Comparison of ENCODE assay signal across 16 mouse cellular contexts in genomic region chr17:50157190-50158150, GRCm38 (mm10). TPM values are rescaled to one million over a fixed set of nuclear protein-coding genes. Genes with fewer than 3 reads are reported as not detected.
DNase-seq lines count a peak whose midpoint lies in the region; ATAC-seq and TF ChIP-seq lines count a peak whose summit lies in the region.
"Had no signal": no experiment of that assay in that cellular context is flagged by ENCODE, and none has a peak within 500 bp of the region (broad histone marks: within the 10 kb centered on the region; RNA-seq: fewer than 3 reads in every experiment).

No protein-coding gene starts in this region.

- H3K4me1 ChIP-seq in lung, postnatal 0 days (ENCODE audit: insufficient read depth, low read depth, low read length): no peaks in the 10 kb centered on the region
- peaks cover 10% of the 10 kb centered on the region for H3K4me1 ChIP-seq in bone marrow, adult 2 months (ENCODE audit: control insufficient read depth, insufficient read depth, low read length)
- peaks cover 6% of the 10 kb centered on the region; the same call in 1 of the 2 replicates for H3K4me1 ChIP-seq in liver, postnatal 0 days (ENCODE audit: insufficient read depth)
- H3K4me1 ChIP-seq in spleen, adult 2 months (ENCODE audit: control insufficient read depth, insufficient read depth, insufficient read length): peaks cover 34% of the 10 kb centered on the region; the same call in 1 of the 2 replicates
- H3K4me1 ChIP-seq in kidney, embryonic 16.5 days (ENCODE audit: insufficient read depth, low read length): no peaks in the 10 kb centered on the region
- no peaks in the 10 kb centered on the region for H3K4me1 ChIP-seq in forebrain, embryonic 14.5 days (ENCODE audit: control insufficient read depth, insufficient read depth, low read length)

- TF ChIP-seq CTCF in lung, postnatal 0 days (IDR thresholded peaks at IDR 0.05): no peak
- no peak for TF ChIP-seq CTCF in bone marrow, adult 2 months (IDR thresholded peaks at IDR 0.05; ENCODE audit: control insufficient read depth, insufficient read depth, low read length)
- TF ChIP-seq CTCF in liver, postnatal 0 days (IDR thresholded peaks at IDR 0.05; ENCODE audit: low read depth): no peak
- TF ChIP-seq CTCF in spleen, adult 2 months (IDR thresholded peaks at IDR 0.05; ENCODE audit: extremely low read depth, insufficient read depth, insufficient read length, insufficient replicate concordance): no peak

- no peak for TF ChIP-seq EP300 in lung, postnatal 0 days (IDR thresholded peaks at IDR 0.05)
- no peak for TF ChIP-seq EP300 in liver, postnatal 0 days (IDR thresholded peaks at IDR 0.05; ENCODE audit: low read depth)

- no peak for TF ChIP-seq POLR2A in bone marrow, adult 2 months (IDR thresholded peaks at IDR 0.05; ENCODE audit: borderline replicate concordance, control insufficient read depth, low read depth, low read length)
- TF ChIP-seq POLR2A in spleen, adult 2 months (IDR thresholded peaks at IDR 0.05; ENCODE audit: low read depth, low read length): no peak

- H3K9me3 ChIP-seq in lung, postnatal 0 days (ENCODE audit: low read length): no peaks in the 10 kb centered on the region
- H3K9me3 ChIP-seq in liver, postnatal 0 days (ENCODE audit: low read length): no peaks in the 10 kb centered on the region
- no peaks in the 10 kb centered on the region for H3K9me3 ChIP-seq in kidney, embryonic 16.5 days (ENCODE audit: low read length)
- H3K9me3 ChIP-seq in forebrain, embryonic 14.5 days (replicated peaks; ENCODE audit: control insufficient read depth, low read length): no peaks in the 10 kb centered on the region

- peak; percentile 12 for DNase-seq in lung, postnatal 0 days (ENCODE audit: low spot score)
- no peak for DNase-seq in lung, postnatal 14 days
- DNase-seq in liver, postnatal 0 days: no peak
- DNase-seq in spleen, adult 2 months (ENCODE audit: low read depth in 1 of 2, low spot score in 2 of 2): peak; percentile 32 to 71
- no peak for DNase-seq in cerebellum, adult 9-10 months
- no peak for DNase-seq in forebrain, embryonic 14.5 days (ENCODE audit: low spot score)
- DNase-seq: cerebellum, adult 9-11 months; heart, postnatal 10 days had no signal

- 83% methylated on average over 15 of the region's 15 CpGs for WGBS in lung, postnatal 0 days
- 73% methylated on average over 15 of the region's 15 CpGs for WGBS in bone marrow, adult 2 months
- 81% methylated on average over 15 of the region's 15 CpGs for WGBS in liver, postnatal 0 days (ENCODE audit: insufficient replicate concordance)
- 50% methylated on average over 15 of the region's 15 CpGs for WGBS in spleen, adult 2 months
- WGBS in kidney, embryonic 16.5 days: 85% methylated on average over 15 of the region's 15 CpGs
- 90% methylated on average over 15 of the region's 15 CpGs for WGBS in forebrain, embryonic 14.5 days

- H3K9ac ChIP-seq in lung, postnatal 0 days (replicated peaks; ENCODE audit: low read depth): no peak overlapping the region
- no peak overlapping the region for H3K9ac ChIP-seq in liver, postnatal 0 days (replicated peaks)
- no peak overlapping the region for H3K9ac ChIP-seq in kidney, embryonic 16.5 days (replicated peaks; ENCODE audit: low read length)
- no peak overlapping the region for H3K9ac ChIP-seq in forebrain, embryonic 14.5 days (ENCODE audit: low read length)
- H3K9ac ChIP-seq: limb, embryonic 13.5 days had no signal

- H3K4me3 ChIP-seq in lung, postnatal 0 days (ENCODE audit: low read depth, low read length): no peak overlapping the region
- H3K4me3 ChIP-seq in bone marrow, adult 2 months (replicated peaks; ENCODE audit: control insufficient read depth, low read depth, low read length): no peak overlapping the region
- no peak overlapping the region for H3K4me3 ChIP-seq in liver, postnatal 0 days (ENCODE audit: low read depth, low read length)
- no peak overlapping the region; the same call in 1 of the 2 replicates for H3K4me3 ChIP-seq in spleen, adult 2 months (ENCODE audit: extremely low read depth, insufficient read depth, insufficient read length)
- no peak overlapping the region for H3K4me3 ChIP-seq in kidney, embryonic 16.5 days (ENCODE audit: low read length)
- no peak overlapping the region for H3K4me3 ChIP-seq in forebrain, embryonic 14.5 days (ENCODE audit: low read depth, low read length)
- H3K4me3 ChIP-seq: layer of hippocampus, adult 2 months; left cerebral cortex, adult 2 months; limb, embryonic 13.5 days had no signal

- no peaks in the 10 kb centered on the region for H3K36me3 ChIP-seq in lung, postnatal 0 days (ENCODE audit: insufficient read depth, low read length)
- H3K36me3 ChIP-seq in liver, postnatal 0 days (replicated peaks; ENCODE audit: insufficient read depth, low read length): no peaks in the 10 kb centered on the region
- H3K36me3 ChIP-seq in spleen, adult 2 months (ENCODE audit: control insufficient read depth, insufficient read depth, low read length): peaks cover 1% of the 10 kb centered on the region; the same call in 1 of the 2 replicates
- no peaks in the 10 kb centered on the region for H3K36me3 ChIP-seq in kidney, embryonic 16.5 days (ENCODE audit: insufficient read depth, low read length)
- no peaks in the 10 kb centered on the region for H3K36me3 ChIP-seq in forebrain, embryonic 14.5 days (ENCODE audit: control insufficient read depth, insufficient read depth, low read length)
- H3K36me3 ChIP-seq: limb, embryonic 13.5 days had no signal

- no peaks in the 10 kb centered on the region for H3K27me3 ChIP-seq in lung, postnatal 0 days (replicated peaks; ENCODE audit: insufficient read depth, low read length)
- H3K27me3 ChIP-seq in liver, postnatal 0 days (ENCODE audit: insufficient read depth, low read length): no peaks in the 10 kb centered on the region
- H3K27me3 ChIP-seq in spleen, adult 2 months (ENCODE audit: control insufficient read depth, insufficient read depth, low read length): no peaks in the 10 kb centered on the region
- H3K27me3 ChIP-seq in kidney, embryonic 16.5 days (ENCODE audit: insufficient read depth, low read length): no peaks in the 10 kb centered on the region
- H3K27me3 ChIP-seq in forebrain, embryonic 14.5 days (replicated peaks; ENCODE audit: control insufficient read depth, insufficient read depth, low read length): no peaks in the 10 kb centered on the region
- H3K27me3 ChIP-seq: limb, embryonic 13.5 days; megakaryocyte, embryonic 14.5 days had no signal

- no peak for ATAC-seq in lung, postnatal 0 days
- ATAC-seq in liver, postnatal 0 days: no peak
- no peak for ATAC-seq in kidney, embryonic 16.5 days (ENCODE audit: low FRiP score, low TSS enrichment)
- ATAC-seq in forebrain, embryonic 14.5 days: no peak
- ATAC-seq: hindbrain, postnatal 0 days had no signal

- no peak overlapping the region for H3K4me2 ChIP-seq in lung, postnatal 0 days (replicated peaks; ENCODE audit: low read depth, low read length)
- H3K4me2 ChIP-seq in liver, postnatal 0 days (ENCODE audit: low read depth, low read length): no peak overlapping the region
- H3K4me2 ChIP-seq in kidney, embryonic 16.5 days (replicated peaks; ENCODE audit: low read depth, low read length): no peak overlapping the region
- no peak overlapping the region for H3K4me2 ChIP-seq in forebrain, embryonic 14.5 days (ENCODE audit: low read length)
- H3K4me2 ChIP-seq: limb, embryonic 13.5 days had no signal

- H3K27ac ChIP-seq in lung, postnatal 0 days (ENCODE audit: low read length): no peak overlapping the region
- peak overlapping the region; percentile 15; the same call in 1 of the 2 replicates for H3K27ac ChIP-seq in bone marrow, adult 2 months (ENCODE audit: control insufficient read depth, insufficient read depth, low read depth, low read length, poor library complexity)
- H3K27ac ChIP-seq in liver, postnatal 0 days (ENCODE audit: low read depth): peak overlapping the region; percentile 62; the same call in 1 of the 2 replicates
- peak overlapping the region; percentile 90 for H3K27ac ChIP-seq in spleen, adult 2 months (ENCODE audit: insufficient read depth, low read length)
- no peak overlapping the region for H3K27ac ChIP-seq in kidney, embryonic 16.5 days (ENCODE audit: low read length)
- H3K27ac ChIP-seq in forebrain, embryonic 14.5 days (ENCODE audit: low read depth, low read length): no peak overlapping the region
- H3K27ac ChIP-seq: hindbrain, postnatal 0 days; layer of hippocampus, adult 2 months; left cerebral cortex, adult 2 months; limb, embryonic 13.5 days; stomach, postnatal 0 days had no signal

RNA-seq across cellular contexts. Expression of gene Rftn1, which starts 33.0 kb away (rescaled TPM):
- polyA plus RNA-seq in lung, postnatal 0 days (2015; fragmentation: Nextera tagmentation; extraction: Ambion mirVana): 16.9 and 18.2 TPM in 2 replicates
- 10.1 and 18.0 TPM in 2 replicates for polyA plus RNA-seq in bone marrow, adult 2 months (2011; ENCODE audit: insufficient read depth, insufficient read length, low replicate concordance, missing spikeins)
- 5.0 and 6.0 TPM in 2 replicates for polyA plus RNA-seq in liver, postnatal 0 days (2015; fragmentation: Nextera tagmentation; extraction: Ambion mirVana)
- polyA plus RNA-seq in spleen, adult 2 months (2012; rRNA removed): 67.4 and 101 TPM in 2 replicates
- 12.5 and 13.9 TPM in 2 replicates for polyA plus RNA-seq in kidney, embryonic 16.5 days (2015; fragmentation: Nextera tagmentation; extraction: Ambion mirVana)
- 14.8 and 21.1 TPM in 2 replicates for polyA plus RNA-seq in forebrain, embryonic 14.5 days (2014; fragmentation: Nextera tagmentation; extraction: Ambion mirVana)

Comparison
In these comparisons a context has a peak if more than half of its experiments do, and no peak if none do; other contexts are left out.
1. DNase-seq: peak in lung, postnatal 0 days (single experiment) and spleen, adult 2 months (2 of 2); none in lung, postnatal 14 days (single experiment), liver, postnatal 0 days (single experiment), cerebellum, adult 9-10 months (single experiment) and forebrain, embryonic 14.5 days (single experiment).
2. H3K27ac ChIP-seq: peak in bone marrow, adult 2 months (single experiment), liver, postnatal 0 days (single experiment) and spleen, adult 2 months (single experiment); none in lung, postnatal 0 days (single experiment), kidney, embryonic 16.5 days (single experiment) and forebrain, embryonic 14.5 days (single experiment).